Mouse (Mus musculus): Measurements from ENCODE around the gene Zmynd8. TPM values are rescaled to one million over a fixed set of nuclear protein-coding genes. Genes with fewer than 3 reads are reported as not detected.

Zmynd8 gene
- total and polyA plus RNA-seq, 2 experiments from 2014 or later = 35.3 to 48.1 TPM

DNA sequence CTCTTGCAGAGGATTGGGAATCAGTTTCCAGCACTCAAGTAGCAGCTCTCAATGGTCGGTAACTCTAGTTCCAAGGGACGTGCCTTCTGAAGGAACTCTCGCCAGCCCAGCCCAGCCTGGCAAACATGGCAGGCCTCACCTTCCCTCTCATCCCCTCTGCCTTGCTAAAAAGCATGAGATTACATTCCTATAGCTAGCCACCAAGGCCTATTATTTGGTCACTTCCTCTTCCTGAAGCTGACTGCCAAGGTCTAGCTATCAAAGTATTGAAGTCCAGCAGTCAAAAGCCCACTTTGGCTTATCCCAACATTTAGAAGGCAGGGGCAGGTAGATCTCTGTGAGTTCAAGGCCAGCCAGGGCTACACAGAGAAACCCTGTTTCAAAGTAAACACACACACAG, 24.2 kb upstream of the Zmynd8 start:
- Histone ChIP-seq H3K4me2 (ENCODE audit: low read depth, low read length) (no peak overlapping the region), H3K36me3 (replicated peaks; ENCODE audit: control insufficient read depth, insufficient read depth, low read length) (no peaks in the 10 kb centered on the region), H3K27ac (ENCODE audit: low read depth) (no peak overlapping the region), H3K9ac (replicated peaks; ENCODE audit: low read depth, low read length) (no peak overlapping the region), H3K27me3 (ENCODE audit: control insufficient read depth, insufficient read depth, low read length) (no peaks in the 10 kb centered on the region), H3K4me3 (ENCODE audit: low read depth, low read length) (no peak overlapping the region), H3K4me1 (ENCODE audit: control insufficient read depth, insufficient read depth) (no peaks in the 10 kb centered on the region), H3K9me3 (replicated peaks; ENCODE audit: control insufficient read depth, low read length) (0 out of 2 replicates have a peak, but pooled peaks cover 1% of the 10 kb centered on the region)
- TF ChIP-seq EP300 (IDR thresholded peaks at IDR 0.05; ENCODE audit: low read depth) (no peak), CTCF (IDR thresholded peaks at IDR 0.05; ENCODE audit: low read depth) (no peak)
- ATAC-seq (ENCODE audit: insufficient read depth, low read depth) (no peak), DNase-seq (ENCODE audit: low spot score) (no peak)
- 69% methylated on average over 3 of the region's 3 CpGs for WGBS

GRCm38 (mm10) chr2:165922047-165922728, 23.4 kb upstream of the Zmynd8 start:
- no peaks in the 10 kb centered on the region for H3K4me1 ChIP-seq (ENCODE audit: control insufficient read depth, insufficient read depth)
- no peaks in the 10 kb centered on the region for H3K36me3 ChIP-seq (replicated peaks; ENCODE audit: control insufficient read depth, insufficient read depth, low read length)
- H3K4me2 ChIP-seq (ENCODE audit: low read depth, low read length) = no peak overlapping the region
- H3K4me3 ChIP-seq (ENCODE audit: low read depth, low read length) = no peak overlapping the region
- H3K9me3 ChIP-seq (replicated peaks; ENCODE audit: control insufficient read depth, low read length) = no peaks in the 10 kb centered on the region
- 56% methylated on average over 13 of the region's 13 CpGs for WGBS
- H3K27me3 ChIP-seq (ENCODE audit: control insufficient read depth, insufficient read depth, low read length) = no peaks in the 10 kb centered on the region
- ATAC-seq (ENCODE audit: insufficient read depth, low read depth) (no peak), DNase-seq (ENCODE audit: low spot score) (no peak)
- no peak overlapping the region for H3K27ac ChIP-seq (ENCODE audit: low read depth)
- no peak overlapping the region for H3K9ac ChIP-seq (replicated peaks; ENCODE audit: low read depth, low read length)
- TF ChIP-seq CTCF (IDR thresholded peaks at IDR 0.05; ENCODE audit: low read depth) (no peak), EP300 (IDR thresholded peaks at IDR 0.05; ENCODE audit: low read depth) (no peak)

GRCm38 (mm10) chr2:165914298-165914697, 15.5 kb upstream of the Zmynd8 start:
- no peaks in the 10 kb centered on the region for H3K9me3 ChIP-seq (replicated peaks; ENCODE audit: control insufficient read depth, low read length)
- 0 out of 2 replicates have a peak, but pooled peaks cover 4% of the 10 kb centered on the region for H3K4me1 ChIP-seq (ENCODE audit: control insufficient read depth, insufficient read depth)
- peak overlapping the region; percentile 86 for H3K27ac ChIP-seq (ENCODE audit: low read depth)
- WGBS = 2% methylated on average over 11 of the region's 11 CpGs
- ATAC-seq (ENCODE audit: insufficient read depth, low read depth) (peak; percentile 97), DNase-seq (ENCODE audit: low spot score) (peak; percentile 98)
- TF ChIP-seq CTCF (IDR thresholded peaks at IDR 0.05; ENCODE audit: low read depth) (peak; percentile 99), EP300 (IDR thresholded peaks at IDR 0.05; ENCODE audit: low read depth) (peak; percentile 92)
- H3K9ac ChIP-seq (replicated peaks; ENCODE audit: low read depth, low read length) = 0 out of 2 replicates have a peak overlapping the region, but pooled peaks have one; percentile 9
- H3K27me3 ChIP-seq (ENCODE audit: control insufficient read depth, insufficient read depth, low read length) = no peaks in the 10 kb centered on the region
- no peak overlapping the region for H3K4me3 ChIP-seq (ENCODE audit: low read depth, low read length)
- no peaks in the 10 kb centered on the region for H3K36me3 ChIP-seq (replicated peaks; ENCODE audit: control insufficient read depth, insufficient read depth, low read length)
- H3K4me2 ChIP-seq (ENCODE audit: low read depth, low read length) = no peak overlapping the region

- no peak overlapping the region for H3K4me2 ChIP-seq (ENCODE audit: low read depth, low read length)
- no peak for DNase-seq (ENCODE audit: low spot score)
- H3K36me3 ChIP-seq (replicated peaks; ENCODE audit: control insufficient read depth, insufficient read depth, low read length) = no peaks in the 10 kb centered on the region
- H3K4me3 ChIP-seq (ENCODE audit: low read depth, low read length) = no peak overlapping the region
- TF ChIP-seq CTCF (IDR thresholded peaks at IDR 0.05; ENCODE audit: low read depth) (no peak), EP300 (IDR thresholded peaks at IDR 0.05; ENCODE audit: low read depth) (no peak)
- WGBS = 75% methylated on average over 7 of the region's 7 CpGs
- no peak overlapping the region for H3K9ac ChIP-seq (replicated peaks; ENCODE audit: low read depth, low read length)
- H3K9me3 ChIP-seq (replicated peaks; ENCODE audit: control insufficient read depth, low read length) = no peaks in the 10 kb centered on the region
- no peak overlapping the region for H3K27ac ChIP-seq (ENCODE audit: low read depth)
- H3K27me3 ChIP-seq (ENCODE audit: control insufficient read depth, insufficient read depth, low read length) = no peaks in the 10 kb centered on the region
- 0 out of 2 replicates have a peak, but pooled peaks cover 4% of the 10 kb centered on the region for H3K4me1 ChIP-seq (ENCODE audit: control insufficient read depth, insufficient read depth)
- no peak for ATAC-seq (ENCODE audit: insufficient read depth, low read depth)
Measured at GRCm38 (mm10) chr2:165913073-165913472, 14.3 kb upstream of the Zmynd8 start.

GRCm38 (mm10) chr2:165909731-165910130, 10.9 kb upstream of the Zmynd8 start:
- no peak overlapping the region for H3K4me3 ChIP-seq (ENCODE audit: low read depth, low read length)
- H3K4me1 ChIP-seq (ENCODE audit: control insufficient read depth, insufficient read depth) = 0 out of 2 replicates have a peak, but pooled peaks cover 6% of the 10 kb centered on the region
- H3K27me3 ChIP-seq (ENCODE audit: control insufficient read depth, insufficient read depth, low read length) = no peaks in the 10 kb centered on the region
- H3K9ac ChIP-seq (replicated peaks; ENCODE audit: low read depth, low read length) = no peak overlapping the region
- ATAC-seq (ENCODE audit: insufficient read depth, low read depth) = no peak
- H3K27ac ChIP-seq (ENCODE audit: low read depth) = no peak overlapping the region
- H3K36me3 ChIP-seq (replicated peaks; ENCODE audit: control insufficient read depth, insufficient read depth, low read length) = no peaks in the 10 kb centered on the region
- no peak for DNase-seq (ENCODE audit: low spot score)
- H3K9me3 ChIP-seq (replicated peaks; ENCODE audit: control insufficient read depth, low read length) = no peaks in the 10 kb centered on the region
- TF ChIP-seq CTCF (IDR thresholded peaks at IDR 0.05; ENCODE audit: low read depth) = no peak
- no peak for TF ChIP-seq EP300 (IDR thresholded peaks at IDR 0.05; ENCODE audit: low read depth)
- no peak overlapping the region for H3K4me2 ChIP-seq (ENCODE audit: low read depth, low read length)

GRCm38 (mm10) chr2:165907199-165907598, 8.4 kb upstream of the Zmynd8 start:
- 0 out of 2 replicates have a peak, but pooled peaks cover 4% of the 10 kb centered on the region for H3K4me1 ChIP-seq (ENCODE audit: control insufficient read depth, insufficient read depth)
- ATAC-seq (ENCODE audit: insufficient read depth, low read depth) = no peak
- WGBS = 71% methylated on average over 7 of the region's 8 CpGs
- TF ChIP-seq EP300 (IDR thresholded peaks at IDR 0.05; ENCODE audit: low read depth) (no peak), CTCF (IDR thresholded peaks at IDR 0.05; ENCODE audit: low read depth) (no peak)
- H3K27ac ChIP-seq (ENCODE audit: low read depth) = no peak overlapping the region
- no peaks in the 10 kb centered on the region for H3K9me3 ChIP-seq (replicated peaks; ENCODE audit: control insufficient read depth, low read length)
- H3K9ac ChIP-seq (replicated peaks; ENCODE audit: low read depth, low read length) = no peak overlapping the region
- H3K36me3 ChIP-seq (replicated peaks; ENCODE audit: control insufficient read depth, insufficient read depth, low read length) = no peaks in the 10 kb centered on the region
- no peaks in the 10 kb centered on the region for H3K27me3 ChIP-seq (ENCODE audit: control insufficient read depth, insufficient read depth, low read length)
- DNase-seq (ENCODE audit: low spot score) = no peak
- no peak overlapping the region for H3K4me3 ChIP-seq (ENCODE audit: low read depth, low read length)
- H3K4me2 ChIP-seq (ENCODE audit: low read depth, low read length) = no peak overlapping the region

All from heart, postnatal 0 days (tissue).